Mouse (Mus musculus): Measurements from ENCODE around the gene Fam171a1. TPM values are rescaled to one million over a fixed set of nuclear protein-coding genes. Genes with fewer than 3 reads are reported as not detected.
"Not testable (repeated sequence)": the region's sequence is repeated elsewhere in the genome, so short reads cannot be mapped to it uniquely, and the experiment has no call there.

Gene Fam171a1
- polyA plus RNA-seq, 1 experiment from 2014 or later: 32.3 TPM

DNA sequence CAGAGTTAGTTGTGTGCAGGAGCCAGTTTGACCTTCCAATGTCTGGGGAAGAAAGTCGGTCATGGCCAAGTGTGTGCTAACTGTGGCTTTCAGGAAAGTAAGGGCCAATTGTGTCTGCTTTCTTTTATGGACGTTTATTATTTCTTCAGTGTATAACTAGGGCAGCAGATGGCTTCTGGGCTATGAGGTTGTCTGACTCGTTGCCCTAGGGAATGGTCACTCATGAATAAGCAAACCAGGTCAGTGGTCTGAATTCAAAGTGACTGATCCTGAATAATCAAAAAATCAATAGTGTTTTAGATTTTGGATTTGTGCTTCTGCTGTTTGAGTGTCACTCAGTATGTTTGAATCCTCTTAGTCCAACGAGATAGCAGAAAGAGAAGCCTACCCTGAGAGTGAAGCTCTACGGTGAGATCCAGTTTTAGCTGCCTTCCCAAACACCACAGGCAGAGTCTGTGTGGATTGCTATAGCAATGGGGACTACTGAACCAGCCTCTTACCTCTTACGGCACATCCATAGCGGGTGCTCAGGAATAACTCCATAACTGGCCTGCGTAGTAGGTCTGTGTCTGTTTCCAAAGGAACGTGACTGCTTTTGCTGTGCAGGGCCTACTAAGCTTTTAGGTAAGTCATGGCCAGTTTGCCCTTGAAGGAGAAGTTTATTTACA lies 93.1 kb downstream of the Fam171a1 start:
- H3K27ac ChIP-seq (ENCODE audit: low read length): no peak overlapping the region
- H3K36me3 ChIP-seq (ENCODE audit: control insufficient read depth, insufficient read depth): peaks cover 6% of the 10 kb centered on the region
- no peaks in the 10 kb centered on the region for H3K4me1 ChIP-seq (replicated peaks; ENCODE audit: control insufficient read depth, insufficient read depth, low read length)
- no peak overlapping the region for H3K4me3 ChIP-seq (replicated peaks; ENCODE audit: low read length)
- H3K9me3 ChIP-seq (ENCODE audit: control insufficient read depth, low read length): no peaks in the 10 kb centered on the region
- ATAC-seq: no peak
- no peak overlapping the region for H3K4me2 ChIP-seq (ENCODE audit: low read length)
- 91% methylated on average over 9 of the region's 9 CpGs for WGBS
- no peaks in the 10 kb centered on the region for H3K27me3 ChIP-seq (replicated peaks; ENCODE audit: control insufficient read depth, insufficient read depth, low read length)
- no peak overlapping the region for H3K9ac ChIP-seq (replicated peaks; ENCODE audit: low read depth, low read length)

DNA sequence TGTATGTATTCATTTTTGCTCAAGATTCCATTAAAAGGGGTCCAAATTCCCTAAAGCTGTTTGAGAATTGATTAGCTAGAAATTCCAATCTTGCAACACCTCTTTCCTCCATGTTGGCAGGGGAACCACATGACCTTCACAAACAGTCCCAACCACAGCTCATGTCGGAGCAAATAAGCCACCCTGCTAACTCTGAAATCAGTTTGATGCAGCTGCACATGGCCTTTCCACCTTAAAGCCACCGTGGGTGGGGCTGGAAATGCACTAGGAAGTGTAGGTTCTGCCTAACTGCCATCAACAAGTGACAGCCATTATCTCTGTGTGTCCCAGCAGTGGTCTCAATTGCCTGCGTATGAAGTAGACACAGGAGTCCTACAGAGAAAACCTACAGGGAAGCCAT lies 101.5 kb downstream of the Fam171a1 start:
- Histone ChIP-seq H3K4me1 (replicated peaks; ENCODE audit: control insufficient read depth, insufficient read depth, low read length) (no peaks in the 10 kb centered on the region), H3K27ac (ENCODE audit: low read length) (no peak overlapping the region), H3K4me2 (ENCODE audit: low read length) (no peak overlapping the region), H3K9ac (replicated peaks; ENCODE audit: low read depth, low read length) (no peak overlapping the region), H3K27me3 (replicated peaks; ENCODE audit: control insufficient read depth, insufficient read depth, low read length) (no peaks in the 10 kb centered on the region), H3K9me3 (ENCODE audit: control insufficient read depth, low read length) (no peaks in the 10 kb centered on the region), H3K4me3 (replicated peaks; ENCODE audit: low read length) (no peak overlapping the region), H3K36me3 (ENCODE audit: control insufficient read depth, insufficient read depth) (no peaks in the 10 kb centered on the region)
- ATAC-seq: no peak
- WGBS: 88% methylated on average over 3 of the region's 3 CpGs

DNA sequence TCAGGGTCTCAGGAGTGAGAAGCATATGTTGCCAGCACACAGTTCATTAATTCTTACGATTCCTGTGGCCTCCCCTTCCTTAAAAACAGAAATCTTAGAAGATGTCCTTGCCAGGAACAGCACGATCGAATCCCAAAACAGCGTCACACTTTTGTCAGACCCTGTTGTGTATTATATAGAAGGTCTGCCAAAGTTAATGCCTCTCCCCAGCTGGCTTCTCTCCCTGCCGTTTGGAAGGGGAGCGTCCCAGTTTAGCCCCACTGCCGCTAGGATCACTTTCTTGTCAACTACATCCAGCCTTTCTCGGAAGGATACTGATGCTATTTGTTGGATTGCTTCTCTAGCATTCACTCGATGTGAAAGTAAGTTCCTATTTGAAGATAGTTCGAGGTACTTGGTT lies 102.6 kb downstream of the Fam171a1 start:
- ATAC-seq: no peak
- no peaks in the 10 kb centered on the region for H3K27me3 ChIP-seq (replicated peaks; ENCODE audit: control insufficient read depth, insufficient read depth, low read length)
- no peak overlapping the region for H3K27ac ChIP-seq (ENCODE audit: low read length)
- H3K4me3 ChIP-seq (replicated peaks; ENCODE audit: low read length): no peak overlapping the region
- H3K4me2 ChIP-seq (ENCODE audit: low read length): no peak overlapping the region
- 78% methylated on average over 10 of the region's 10 CpGs for WGBS
- no peak overlapping the region for H3K9ac ChIP-seq (replicated peaks; ENCODE audit: low read depth, low read length)
- no peaks in the 10 kb centered on the region for H3K4me1 ChIP-seq (replicated peaks; ENCODE audit: control insufficient read depth, insufficient read depth, low read length)
- no peaks in the 10 kb centered on the region for H3K9me3 ChIP-seq (ENCODE audit: control insufficient read depth, low read length)
- H3K36me3 ChIP-seq (ENCODE audit: control insufficient read depth, insufficient read depth): no peaks in the 10 kb centered on the region

DNA sequence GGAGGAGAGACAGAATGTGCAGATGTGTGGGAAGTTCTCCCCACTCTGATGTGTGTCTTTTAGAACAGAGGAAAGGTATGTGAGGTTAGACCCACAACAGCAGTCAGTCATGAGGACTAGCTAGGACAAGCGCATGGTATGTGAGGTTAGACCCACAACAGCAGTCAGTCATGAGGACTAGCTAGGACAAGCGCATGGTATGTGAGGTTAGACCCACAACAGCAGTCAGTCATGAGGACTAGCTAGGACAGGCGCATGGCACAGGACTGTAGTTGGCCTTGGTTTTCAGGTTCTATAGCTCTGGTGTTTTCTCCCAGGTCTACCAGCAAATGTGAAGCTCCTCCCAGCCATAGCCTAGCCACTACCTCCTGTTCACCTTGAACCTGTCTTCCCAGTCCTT lies 103.6 kb downstream of the Fam171a1 start:
- WGBS: 96% methylated on average over 3 of the region's 3 CpGs
- H3K9me3 ChIP-seq (ENCODE audit: control insufficient read depth, low read length); H3K9ac ChIP-seq (replicated peaks; ENCODE audit: low read depth, low read length); H3K4me2 ChIP-seq (ENCODE audit: low read length); H3K36me3 ChIP-seq (ENCODE audit: control insufficient read depth, insufficient read depth); H3K4me3 ChIP-seq (replicated peaks; ENCODE audit: low read length); H3K27ac ChIP-seq (ENCODE audit: low read length); ATAC-seq; H3K27me3 ChIP-seq (replicated peaks; ENCODE audit: control insufficient read depth, insufficient read depth, low read length); H3K4me1 ChIP-seq (replicated peaks; ENCODE audit: control insufficient read depth, insufficient read depth, low read length): not testable (repeated sequence)

DNA sequence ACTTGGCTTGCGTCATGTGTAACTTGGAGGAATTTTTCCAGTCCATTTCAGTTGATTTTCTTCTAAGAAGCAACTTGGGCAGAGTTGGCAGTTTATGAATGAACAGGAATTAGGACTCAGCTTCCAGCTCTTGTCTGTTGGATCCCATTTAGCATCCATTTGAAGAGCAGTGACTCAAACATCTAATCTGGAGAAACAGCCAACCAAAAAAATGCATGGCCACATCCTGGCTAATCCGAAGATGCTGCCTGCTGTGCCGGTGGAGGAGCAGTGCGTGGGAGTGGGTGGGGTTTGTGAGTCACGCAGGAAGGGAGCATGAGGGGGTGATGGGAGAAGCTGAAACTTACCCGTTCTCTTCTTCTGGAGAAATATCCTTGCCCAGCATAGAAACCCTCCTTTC lies 104.2 kb downstream of the Fam171a1 start:
- Histone ChIP-seq H3K4me2 (ENCODE audit: low read length) (no peak overlapping the region), H3K27me3 (replicated peaks; ENCODE audit: control insufficient read depth, insufficient read depth, low read length) (no peaks in the 10 kb centered on the region), H3K4me3 (replicated peaks; ENCODE audit: low read length) (no peak overlapping the region), H3K36me3 (ENCODE audit: control insufficient read depth, insufficient read depth) (no peaks in the 10 kb centered on the region), H3K27ac (ENCODE audit: low read length) (no peak overlapping the region), H3K9ac (replicated peaks; ENCODE audit: low read depth, low read length) (no peak overlapping the region), H3K9me3 (ENCODE audit: control insufficient read depth, low read length) (no peaks in the 10 kb centered on the region), H3K4me1 (replicated peaks; ENCODE audit: control insufficient read depth, insufficient read depth, low read length) (no peaks in the 10 kb centered on the region)
- ATAC-seq: no peak
- 62% methylated on average over 6 of the region's 6 CpGs for WGBS

DNA sequence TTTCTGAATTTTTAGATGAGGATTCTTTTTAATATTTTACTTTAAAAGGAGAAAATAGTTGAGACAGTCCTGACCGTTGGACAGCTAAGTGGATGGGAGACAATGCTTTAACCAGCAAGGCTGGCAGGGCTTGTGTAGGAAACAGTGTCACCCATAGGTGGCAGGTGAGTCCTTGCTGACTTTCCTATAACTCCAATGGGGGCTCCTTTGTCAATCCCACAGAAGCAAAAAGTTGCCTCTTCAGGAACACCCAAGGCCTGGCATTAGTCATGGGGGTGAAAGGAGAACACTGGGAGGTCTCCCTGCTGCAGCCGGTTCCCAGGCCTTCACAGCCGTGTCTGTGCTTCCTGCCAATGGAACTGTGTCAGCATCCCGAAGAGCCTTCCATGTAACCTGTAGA lies 114.5 kb downstream of the Fam171a1 start:
- H3K4me1 ChIP-seq (replicated peaks; ENCODE audit: control insufficient read depth, insufficient read depth, low read length): no peaks in the 10 kb centered on the region
- H3K27ac ChIP-seq (ENCODE audit: low read length): no peak overlapping the region
- H3K9ac ChIP-seq (replicated peaks; ENCODE audit: low read depth, low read length): no peak overlapping the region
- 75% methylated on average over 4 of the region's 4 CpGs for WGBS
- no peak overlapping the region for H3K4me2 ChIP-seq (ENCODE audit: low read length)
- peak; percentile 55; the same call in 1 of the 2 replicates for ATAC-seq
- no peak overlapping the region for H3K4me3 ChIP-seq (replicated peaks; ENCODE audit: low read length)
- H3K36me3 ChIP-seq (ENCODE audit: control insufficient read depth, insufficient read depth): peaks cover 7% of the 10 kb centered on the region; the same call in 1 of the 2 replicates
- H3K27me3 ChIP-seq (replicated peaks; ENCODE audit: control insufficient read depth, insufficient read depth, low read length): no peaks in the 10 kb centered on the region
- H3K9me3 ChIP-seq (ENCODE audit: control insufficient read depth, low read length): no peaks in the 10 kb centered on the region

DNA sequence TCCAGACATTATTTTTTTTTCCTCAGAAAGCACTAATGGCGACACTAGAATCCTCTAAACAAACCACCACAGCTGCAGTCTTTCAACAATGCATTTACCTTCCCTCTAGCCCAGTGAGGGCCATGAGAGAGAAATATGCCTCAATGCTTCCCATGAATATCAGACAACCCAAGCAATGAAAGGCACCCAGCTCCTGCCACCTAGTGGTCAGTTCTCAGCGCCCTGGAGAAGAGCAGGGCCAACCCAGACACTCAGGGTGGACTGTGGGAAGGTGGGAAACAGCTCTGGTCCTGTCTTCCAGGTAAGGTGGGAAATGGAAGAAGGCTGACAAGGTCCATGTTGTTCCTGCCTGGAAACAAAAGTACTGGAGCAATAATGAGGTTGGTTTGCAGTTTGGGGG lies 115.0 kb downstream of the Fam171a1 start:
- peak; percentile 71; the same call in 1 of the 2 replicates for ATAC-seq
- Histone ChIP-seq H3K9ac (replicated peaks; ENCODE audit: low read depth, low read length) (no peak overlapping the region), H3K4me2 (ENCODE audit: low read length) (no peak overlapping the region), H3K4me3 (replicated peaks; ENCODE audit: low read length) (no peak overlapping the region), H3K9me3 (ENCODE audit: control insufficient read depth, low read length) (no peaks in the 10 kb centered on the region), H3K27ac (ENCODE audit: low read length) (no peak overlapping the region), H3K27me3 (replicated peaks; ENCODE audit: control insufficient read depth, insufficient read depth, low read length) (no peaks in the 10 kb centered on the region), H3K36me3 (ENCODE audit: control insufficient read depth, insufficient read depth) (peaks cover 7% of the 10 kb centered on the region; the same call in 1 of the 2 replicates), H3K4me1 (replicated peaks; ENCODE audit: control insufficient read depth, insufficient read depth, low read length) (no peaks in the 10 kb centered on the region)
- 11% methylated on average over 2 of the region's 2 CpGs for whole genome bisulfite sequencing

DNA sequence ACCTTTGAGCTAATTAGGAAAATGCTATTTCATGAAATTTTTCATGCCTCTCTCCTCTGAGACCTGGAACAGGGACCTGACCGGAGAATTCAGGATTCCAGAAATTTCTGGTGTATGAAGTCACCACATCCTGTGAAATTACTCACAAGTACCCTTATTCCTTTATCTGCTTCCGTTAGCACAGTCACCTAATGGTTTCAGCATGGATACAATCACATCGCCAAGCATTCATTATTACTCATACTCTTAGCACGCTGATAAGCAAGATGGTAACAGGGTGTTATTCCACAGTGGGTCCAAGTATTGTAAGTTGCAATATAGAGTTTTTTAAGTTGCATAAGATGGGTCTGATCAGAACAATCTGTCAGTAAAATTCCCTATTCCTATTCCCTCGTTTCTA lies 125.2 kb downstream of the Fam171a1 start:
- ATAC-seq: no peak
- Histone ChIP-seq H3K36me3 (ENCODE audit: control insufficient read depth, insufficient read depth) (no peaks in the 10 kb centered on the region), H3K9me3 (ENCODE audit: control insufficient read depth, low read length) (no peaks in the 10 kb centered on the region), H3K4me1 (replicated peaks; ENCODE audit: control insufficient read depth, insufficient read depth, low read length) (no peaks in the 10 kb centered on the region), H3K27me3 (replicated peaks; ENCODE audit: control insufficient read depth, insufficient read depth, low read length) (no peaks in the 10 kb centered on the region), H3K27ac (ENCODE audit: low read length) (no peak overlapping the region), H3K9ac (replicated peaks; ENCODE audit: low read depth, low read length) (no peak overlapping the region), H3K4me2 (ENCODE audit: low read length) (no peak overlapping the region), H3K4me3 (replicated peaks; ENCODE audit: low read length) (no peak overlapping the region)
- 78% methylated on average over 5 of the region's 5 CpGs for WGBS

DNA sequence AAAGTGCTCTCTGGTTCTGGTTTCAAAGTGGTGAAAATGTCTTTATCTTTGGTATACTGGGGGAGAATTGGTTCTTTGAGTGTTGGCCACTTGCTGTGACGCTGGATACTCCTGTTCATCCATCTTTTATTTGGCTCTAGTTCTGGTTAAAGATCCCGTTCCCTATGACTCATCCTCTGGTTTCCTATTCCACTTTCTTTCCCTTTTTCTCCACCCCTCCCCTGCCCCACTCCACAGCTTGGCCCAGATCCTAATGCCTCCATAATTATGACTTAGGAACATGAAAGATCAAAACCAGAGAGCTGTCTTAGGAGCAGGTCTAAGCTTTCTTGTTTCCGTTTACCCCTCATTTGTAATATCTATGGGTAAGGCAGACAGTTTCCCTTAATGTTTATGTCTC lies 130.2 kb downstream of the Fam171a1 start:
- Histone ChIP-seq H3K9ac (replicated peaks; ENCODE audit: low read depth, low read length) (no peak overlapping the region), H3K4me1 (replicated peaks; ENCODE audit: control insufficient read depth, insufficient read depth, low read length) (no peaks in the 10 kb centered on the region), H3K36me3 (ENCODE audit: control insufficient read depth, insufficient read depth) (no peaks in the 10 kb centered on the region), H3K27me3 (replicated peaks; ENCODE audit: control insufficient read depth, insufficient read depth, low read length) (no peaks in the 10 kb centered on the region), H3K4me3 (replicated peaks; ENCODE audit: low read length) (no peak overlapping the region), H3K27ac (ENCODE audit: low read length) (no peak overlapping the region), H3K9me3 (ENCODE audit: control insufficient read depth, low read length) (no peaks in the 10 kb centered on the region), H3K4me2 (ENCODE audit: low read length) (no peak overlapping the region)
- ATAC-seq: no peak
- 52% methylated on average over 3 of the region's 3 CpGs for WGBS

DNA sequence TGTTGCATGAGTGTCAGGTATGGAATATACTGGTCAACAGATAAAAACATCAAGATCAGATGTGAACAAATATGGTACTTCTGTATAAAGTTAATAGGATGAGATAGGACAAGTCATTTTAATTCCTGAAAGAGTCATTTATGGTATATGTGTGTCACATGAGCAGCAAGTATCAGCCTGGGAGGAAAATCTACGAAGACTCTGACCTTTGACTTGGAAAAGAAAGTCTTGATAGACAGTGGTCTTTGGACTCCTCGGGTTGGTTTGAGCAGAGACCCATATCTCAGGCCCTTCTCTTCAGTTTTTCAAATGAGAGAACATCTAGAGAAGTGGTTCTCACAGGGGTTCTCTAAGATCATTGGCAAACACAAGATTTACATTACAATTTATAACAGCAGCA lies 137.3 kb downstream of the Fam171a1 start:
- H3K4me1 ChIP-seq (replicated peaks; ENCODE audit: control insufficient read depth, insufficient read depth, low read length): no peaks in the 10 kb centered on the region
- H3K27ac ChIP-seq (ENCODE audit: low read length): no peak overlapping the region
- H3K4me2 ChIP-seq (ENCODE audit: low read length): no peak overlapping the region
- WGBS: 80% methylated on average over 2 of the region's 2 CpGs
- H3K9ac ChIP-seq (replicated peaks; ENCODE audit: low read depth, low read length): no peak overlapping the region
- no peak for ATAC-seq
- H3K9me3 ChIP-seq (ENCODE audit: control insufficient read depth, low read length): no peaks in the 10 kb centered on the region
- H3K36me3 ChIP-seq (ENCODE audit: control insufficient read depth, insufficient read depth): no peaks in the 10 kb centered on the region
- H3K27me3 ChIP-seq (replicated peaks; ENCODE audit: control insufficient read depth, insufficient read depth, low read length): no peaks in the 10 kb centered on the region
- no peak overlapping the region for H3K4me3 ChIP-seq (replicated peaks; ENCODE audit: low read length)
